Mouse (Mus musculus) telencephalon, adult 2 months (tissue): Measurements from ENCODE around the gene Srsf10.
A peak's percentile ranks its signal among the peaks of the same experiment; 100 is the strongest.

ENCODE experiments used
- DNase-seq: peaks from one replicate; pipeline ENCODE4 v3.0.0-alpha.2; 2011; ENCODE audit warnings: low read depth, low spot score

Srsf10 gene

DNA sequence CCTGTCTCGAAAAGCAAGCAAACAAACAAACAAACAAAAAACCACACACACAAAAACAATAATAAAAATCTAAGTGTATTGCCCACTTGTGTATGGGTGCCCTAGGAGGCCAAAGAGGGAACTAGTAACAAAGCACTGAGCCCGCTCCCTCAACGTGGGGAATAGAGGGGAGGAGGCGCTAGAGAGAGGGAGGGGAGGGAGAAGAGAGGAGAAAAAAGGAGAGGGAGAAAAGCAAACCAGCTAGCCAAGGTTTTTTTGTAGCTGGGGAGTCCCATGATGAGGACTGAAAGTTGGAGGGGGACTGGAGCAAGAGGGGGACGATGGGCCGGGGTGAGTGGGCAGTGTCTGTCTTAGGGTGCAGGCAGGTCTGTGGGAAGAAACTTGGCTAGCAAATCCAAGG is 467 bp upstream of the Srsf10 start:
- no peak for DNase-seq

DNA sequence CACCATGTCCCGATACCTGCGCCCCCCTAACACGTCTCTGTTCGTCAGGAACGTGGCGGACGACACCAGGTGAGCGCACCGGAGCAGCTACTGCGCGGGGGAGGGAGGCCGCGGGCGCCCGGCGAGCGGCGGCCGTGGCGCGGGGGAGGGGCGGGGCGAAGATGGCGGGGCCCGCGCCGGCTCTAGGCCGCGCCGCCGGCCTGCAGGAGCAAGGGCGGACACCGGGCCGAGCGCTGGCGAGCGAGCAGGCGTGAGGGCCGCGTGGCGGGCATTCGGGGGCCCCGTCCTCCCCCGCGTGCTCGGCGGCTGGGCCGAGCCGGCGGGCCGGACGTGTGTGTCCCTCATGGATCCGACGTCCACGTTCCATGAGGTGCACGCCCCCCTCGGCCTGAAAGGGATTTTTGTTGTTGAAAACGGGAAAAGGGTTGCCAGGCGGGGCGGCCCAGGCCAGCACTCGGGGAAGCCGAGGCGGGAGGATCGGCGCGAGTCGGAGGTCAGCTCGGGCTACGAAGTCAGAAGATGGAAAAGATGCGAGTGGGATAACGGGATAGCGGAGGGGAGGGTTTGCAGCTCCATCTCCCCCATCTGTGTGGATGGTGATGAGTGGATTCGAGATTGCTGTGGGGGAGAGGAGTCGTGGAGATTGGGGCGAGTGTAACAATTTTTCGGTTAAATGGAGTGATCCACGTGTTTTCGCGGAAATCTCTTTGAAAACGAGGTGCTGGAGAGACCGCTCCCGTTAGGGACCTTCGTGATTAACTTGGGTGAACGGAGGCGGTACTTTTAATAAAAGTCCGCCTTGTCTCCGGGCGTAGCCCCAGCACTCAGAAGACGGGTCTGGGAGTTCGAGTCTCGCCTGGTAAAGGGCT is 910 bp downstream of the Srsf10 start:
- DNase-seq: no peak

DNA sequence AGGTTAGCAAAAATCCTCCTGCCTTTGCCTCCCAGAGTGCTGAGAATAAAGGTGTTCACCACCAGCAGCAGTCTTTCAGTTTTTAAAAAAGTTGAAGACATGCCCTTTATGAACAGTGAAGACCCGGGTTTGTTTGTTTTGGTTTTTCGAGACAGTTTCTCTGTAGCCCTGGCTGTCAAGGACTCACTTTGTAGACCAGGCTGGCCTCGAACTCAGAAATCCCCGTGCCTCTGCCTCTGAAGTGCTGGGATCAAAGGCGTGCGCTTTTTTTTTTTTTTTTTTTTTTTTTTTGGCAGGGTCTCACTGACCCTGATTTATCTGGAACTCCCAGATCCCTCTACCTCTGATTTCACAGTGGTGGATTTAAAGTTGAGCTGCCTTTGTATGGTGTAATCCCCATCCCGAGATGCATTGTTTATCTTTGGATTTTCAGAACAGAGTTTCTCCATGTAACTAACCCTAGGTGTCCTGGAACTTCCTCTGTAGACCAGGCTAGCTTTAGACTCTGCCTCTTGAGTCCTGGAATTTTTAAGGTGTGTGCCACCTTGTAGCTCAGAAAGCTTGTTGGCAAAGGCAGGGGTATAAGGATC is 2.1 kb downstream of the Srsf10 start:
- DNase-seq: no peak

DNA sequence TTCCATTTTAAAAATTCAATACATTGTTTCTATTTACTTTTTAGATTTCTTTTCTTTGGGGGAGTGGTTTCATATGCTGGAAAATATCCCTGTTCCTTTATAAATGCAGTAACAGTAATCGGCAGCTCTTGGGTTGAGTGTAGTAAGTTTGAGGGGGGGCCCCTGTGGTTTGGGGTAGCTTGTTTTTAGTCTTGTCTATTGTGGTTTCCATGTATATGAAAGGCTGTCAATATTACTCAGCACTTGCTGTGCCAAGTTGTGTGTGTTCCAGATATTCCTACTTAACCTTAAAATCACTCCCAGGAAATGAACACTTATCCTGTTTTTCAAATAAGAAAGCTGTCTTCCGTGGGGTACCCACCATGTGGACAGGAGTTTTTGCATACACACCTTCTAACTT is 13.4 kb downstream of the Srsf10 start:
- DNase-seq: no peak

DNA sequence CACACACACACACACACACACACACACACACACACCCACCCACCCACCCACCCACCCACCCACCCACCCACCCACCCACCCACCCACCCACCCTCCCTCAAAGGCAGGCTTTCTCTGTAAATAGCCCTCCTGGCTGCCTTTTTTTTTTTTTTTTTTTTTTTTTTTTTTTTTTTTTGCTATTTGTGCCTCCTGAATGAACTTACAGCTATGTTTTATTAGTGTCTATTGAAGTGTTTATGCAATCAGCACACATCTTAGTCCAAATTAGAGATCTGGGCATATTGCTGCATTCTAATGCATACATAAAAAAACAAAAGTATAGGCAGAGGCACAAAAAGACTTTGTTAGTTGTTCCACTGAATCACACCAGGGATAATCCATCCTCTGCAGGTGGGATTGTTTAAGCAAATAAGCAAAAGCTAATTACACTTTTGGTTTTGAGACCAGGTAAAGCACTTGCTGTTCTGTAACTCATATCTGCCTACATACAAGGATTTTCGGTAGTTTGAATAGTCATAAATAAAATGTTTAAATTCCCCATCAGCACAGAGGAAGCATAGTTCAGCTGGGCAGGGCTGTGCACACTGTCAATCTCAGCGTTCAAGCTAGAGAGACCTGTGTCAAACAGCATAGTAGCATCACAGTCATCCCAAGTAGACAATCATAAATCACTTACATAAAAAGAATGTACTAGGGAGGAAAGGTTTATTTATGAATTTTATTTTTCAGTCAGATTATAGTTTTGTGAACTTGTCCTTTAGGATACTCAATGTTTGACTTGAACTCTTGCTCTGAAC is 14.9 kb downstream of the Srsf10 start:
- DNase-seq: no peak

DNA sequence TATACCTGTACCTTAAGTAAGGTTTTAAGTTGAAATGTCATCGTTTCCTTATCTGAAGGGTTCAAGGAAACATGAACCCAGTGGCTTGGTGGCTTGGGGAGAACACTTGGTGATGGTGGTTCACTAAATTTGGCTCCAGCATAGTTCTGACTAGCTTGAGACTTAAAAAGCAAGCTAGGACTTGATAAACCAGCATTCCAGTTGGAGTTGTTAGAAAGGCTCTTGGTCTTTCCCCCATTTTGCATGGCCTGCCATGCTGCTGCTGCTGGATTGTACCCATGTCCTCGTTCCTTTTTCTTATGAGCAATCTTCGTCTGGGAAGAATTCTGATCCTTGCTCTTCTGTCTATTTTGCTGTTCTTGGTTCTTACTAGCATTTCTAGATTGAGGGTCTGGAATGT is 16.5 kb downstream of the Srsf10 start:
- DNase-seq: no peak

DNA sequence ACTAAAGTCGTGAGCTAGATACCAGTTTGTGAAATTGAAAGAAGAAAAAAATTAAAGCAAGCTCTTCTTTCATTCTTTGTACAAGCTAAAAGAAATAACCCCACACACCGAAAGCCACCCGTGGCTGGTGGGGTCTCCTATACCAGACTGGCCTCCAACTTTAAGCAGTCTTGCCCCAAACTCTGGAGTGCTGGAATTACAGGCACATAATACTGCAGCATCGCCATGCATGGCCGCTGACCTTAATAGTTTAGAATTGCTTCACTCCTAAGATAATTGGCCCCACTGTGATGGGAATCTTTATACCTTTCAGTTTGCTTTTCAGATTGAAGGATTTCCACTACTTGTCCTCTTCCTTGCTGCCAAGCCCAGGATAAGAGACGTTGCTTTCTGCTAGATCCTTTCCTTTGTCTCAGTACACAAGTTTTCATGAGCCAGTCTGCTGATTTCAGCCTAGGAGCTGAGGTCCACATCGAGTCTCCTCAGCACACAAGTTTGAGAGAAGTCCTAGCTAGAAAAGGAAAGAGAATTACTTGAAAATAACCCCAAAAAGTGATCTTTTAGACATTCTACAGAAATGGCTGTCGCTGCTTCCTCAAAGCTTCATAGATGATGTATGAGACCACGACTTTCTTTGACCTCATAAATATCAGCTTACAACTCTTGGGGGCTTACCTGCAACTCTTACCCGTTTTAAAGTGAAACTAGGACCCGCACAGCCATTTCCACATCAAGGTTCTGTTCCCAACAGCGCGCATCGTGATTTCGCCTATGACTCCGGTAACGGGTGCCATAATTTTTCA is 17.2 kb downstream of the Srsf10 start:
- no peak for DNase-seq

DNA sequence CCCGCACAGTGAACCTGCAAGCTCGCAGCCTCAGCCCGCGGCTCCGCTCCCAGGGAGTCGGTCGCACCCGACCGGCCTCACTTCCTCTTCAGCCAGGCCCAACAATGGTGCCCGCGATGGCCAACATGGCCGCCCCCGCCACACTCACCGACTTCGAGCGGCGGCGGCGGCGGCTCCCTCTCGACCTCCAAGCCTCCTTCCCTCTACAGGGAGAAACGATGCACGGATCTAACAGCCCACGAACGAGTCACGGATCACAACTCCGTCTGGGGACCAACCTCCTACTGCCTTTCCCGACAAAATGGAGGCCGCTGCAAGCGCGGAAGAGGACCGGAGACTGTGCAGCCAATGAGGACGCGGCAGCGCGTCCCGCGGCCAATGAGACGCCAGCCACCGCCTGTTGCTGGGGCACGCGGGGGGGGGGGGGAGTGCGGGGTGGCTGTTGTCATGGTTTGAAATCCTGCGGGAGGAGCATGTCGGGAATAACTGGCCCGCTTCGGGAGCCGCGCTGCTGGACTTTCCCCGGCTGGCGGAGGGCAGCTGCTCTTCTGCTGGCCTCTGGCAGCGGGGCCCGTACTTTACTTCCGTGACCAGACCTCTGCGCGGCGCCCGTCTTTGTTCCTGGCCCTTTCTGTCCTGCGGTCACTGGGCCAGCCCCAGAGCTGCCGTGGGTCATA is 18.1 kb downstream of the Srsf10 start, which contains the start of gene Pnrc2:
Pnrc2 (minus strand) TSS at position 325 of the 677 bp plus-strand sequence.
- DNase-seq: peak; percentile 92

DNA sequence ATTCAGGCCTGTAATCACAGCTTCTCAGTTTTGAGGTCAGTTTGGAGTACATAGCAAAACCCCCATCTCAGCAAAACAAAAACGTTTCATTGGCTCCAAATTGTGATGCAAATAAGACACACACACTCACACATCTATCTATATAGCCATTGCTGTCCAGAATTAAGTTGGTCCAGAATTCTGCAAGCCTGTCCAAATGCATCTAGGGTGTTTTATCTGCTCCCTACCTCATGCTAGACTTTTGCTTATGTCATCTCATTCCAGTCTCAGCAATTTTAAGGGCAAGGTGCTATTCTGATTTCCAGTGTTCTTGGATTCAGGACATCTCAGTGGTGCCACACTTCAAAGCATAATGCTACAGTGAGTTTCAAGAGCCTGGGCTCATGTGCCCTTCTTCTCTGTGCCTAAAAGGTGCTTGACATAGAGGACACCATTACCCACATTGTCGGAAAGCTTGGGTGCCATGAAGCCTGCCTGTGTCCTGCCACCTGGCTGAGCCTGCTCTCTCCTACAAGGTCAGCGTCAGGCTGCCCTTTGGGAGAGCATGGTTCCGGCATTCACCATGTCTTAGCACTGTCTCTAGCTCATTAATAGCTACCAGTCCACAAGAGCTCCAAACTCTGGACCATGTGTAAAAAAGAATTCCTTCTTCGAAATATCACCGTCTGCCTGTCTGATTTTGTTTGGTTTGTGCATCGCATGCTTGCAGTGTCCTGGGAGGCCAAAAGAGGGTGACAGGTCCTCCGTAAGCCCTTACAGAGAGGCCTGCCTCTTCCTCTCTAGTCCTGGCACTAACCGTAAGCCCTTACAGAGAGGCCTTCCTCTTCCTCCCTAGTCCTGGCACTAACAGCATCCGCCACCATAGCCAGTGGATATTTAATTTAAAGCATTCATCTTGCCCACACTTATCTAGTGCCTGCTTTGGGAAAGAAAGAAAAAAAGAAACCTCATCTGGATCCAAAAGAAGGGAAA is 19.3 kb downstream of the Srsf10 start:
- DNase-seq: no peak

DNA sequence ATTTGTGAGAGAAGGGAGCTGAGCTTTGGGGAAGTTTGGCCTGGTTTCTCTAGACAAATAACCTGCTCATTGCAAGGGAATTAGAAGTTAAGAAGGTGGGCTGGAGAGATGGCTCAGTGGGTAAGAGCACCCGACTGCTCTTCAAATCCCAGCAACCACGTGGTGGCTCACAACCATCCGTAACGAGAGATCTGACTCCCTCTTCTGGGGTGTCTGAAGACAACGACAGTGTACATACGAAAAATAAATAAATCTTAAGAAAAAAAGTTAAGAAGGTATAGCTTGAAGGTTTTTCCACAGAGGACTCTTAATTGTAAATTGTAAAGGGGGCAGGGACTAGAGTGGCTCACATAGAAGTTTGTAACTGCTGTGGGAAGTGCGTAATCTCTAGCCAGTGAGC is 20.0 kb downstream of the Srsf10 start:
- DNase-seq: no peak

DNA sequence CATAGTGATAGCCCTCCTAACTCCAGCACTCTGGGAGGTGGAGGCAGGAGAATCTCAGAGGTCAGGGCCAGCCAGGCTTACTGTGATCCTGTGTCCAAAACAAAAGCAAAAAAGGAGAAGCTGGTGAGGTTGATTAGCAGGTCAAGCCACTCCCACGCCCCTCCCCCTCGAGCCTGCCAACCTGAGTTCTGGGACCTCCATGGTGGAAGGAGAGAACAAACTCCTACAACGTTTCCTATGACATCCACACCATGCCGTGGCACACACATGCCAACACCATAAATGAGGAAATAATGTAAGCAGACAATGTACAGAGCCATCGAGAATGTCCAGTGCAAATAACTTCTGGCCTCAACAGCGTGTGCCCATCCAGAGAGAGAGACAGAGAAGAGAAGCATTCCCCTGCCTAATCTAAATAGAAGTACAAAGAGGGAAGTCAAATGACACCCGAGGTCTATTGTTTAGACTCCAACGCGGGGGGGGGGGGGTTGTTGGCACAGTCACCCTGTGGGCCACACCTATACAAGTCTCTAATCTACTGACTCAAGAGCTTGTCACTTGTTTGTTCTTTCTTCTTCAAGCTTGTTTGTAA is 20.5 kb downstream of the Srsf10 start:
- DNase-seq: no peak

DNA sequence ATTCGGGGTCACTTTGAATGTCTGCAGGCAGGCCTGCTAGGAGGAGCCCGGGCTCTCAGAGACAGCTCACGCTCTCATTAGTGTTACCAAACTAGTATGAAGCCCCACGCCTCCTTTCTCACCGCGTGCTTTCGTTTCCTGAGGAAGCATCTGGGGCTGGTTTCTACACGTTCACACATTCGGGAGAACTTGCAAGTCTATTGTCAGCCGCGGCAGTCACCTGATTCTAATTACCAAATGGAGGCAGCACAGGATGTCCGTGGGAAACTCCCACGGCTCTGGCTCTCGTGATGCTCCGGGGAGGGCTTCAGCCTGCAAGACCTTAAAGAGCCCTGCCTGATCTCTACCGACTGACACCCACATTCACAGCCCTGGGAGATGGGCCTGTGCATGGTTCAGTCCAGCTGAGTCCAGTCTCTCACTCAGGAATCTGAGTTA is 21.1 kb downstream of the Srsf10 start:
- DNase-seq: peak; percentile 90

DNA sequence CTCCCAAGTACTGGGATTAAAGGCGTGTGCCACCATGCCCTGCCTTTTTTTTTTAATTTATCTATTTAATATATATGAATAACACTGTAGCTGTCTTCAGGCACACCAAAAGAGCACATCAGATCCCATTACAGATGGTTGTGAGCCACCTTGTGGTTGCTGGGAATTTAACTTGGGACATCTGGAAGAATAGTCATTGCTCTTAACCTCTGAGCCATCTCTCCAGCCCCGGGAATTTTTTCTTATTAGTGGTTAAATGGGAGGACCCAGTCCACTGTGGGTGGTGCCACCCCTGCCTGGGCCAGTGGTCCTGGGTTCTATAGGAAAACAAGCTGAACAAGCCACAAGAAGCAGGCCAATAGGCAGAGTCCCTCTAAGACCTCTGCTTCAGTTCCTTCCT is 22.2 kb downstream of the Srsf10 start:
- no peak for DNase-seq

DNA sequence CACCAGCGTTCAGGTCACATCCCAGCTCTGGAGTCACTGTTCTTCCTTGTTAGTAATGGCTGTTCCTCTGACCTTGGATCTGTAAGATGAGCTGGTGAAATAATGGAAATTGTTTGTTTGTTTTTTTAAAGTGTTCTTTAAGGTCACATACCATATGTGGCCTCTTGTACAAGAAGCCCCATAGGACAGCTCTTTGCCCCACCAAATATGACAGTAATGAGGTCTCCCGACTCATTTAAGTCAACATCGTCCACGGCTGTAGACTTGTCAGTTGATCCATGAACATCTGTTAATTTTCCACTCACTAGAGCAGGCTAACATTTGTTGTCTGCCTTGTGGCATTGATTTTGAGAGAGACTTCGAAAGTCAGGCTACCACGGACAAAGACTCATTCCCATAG is 23.5 kb downstream of the Srsf10 start:
- no peak for DNase-seq

DNA sequence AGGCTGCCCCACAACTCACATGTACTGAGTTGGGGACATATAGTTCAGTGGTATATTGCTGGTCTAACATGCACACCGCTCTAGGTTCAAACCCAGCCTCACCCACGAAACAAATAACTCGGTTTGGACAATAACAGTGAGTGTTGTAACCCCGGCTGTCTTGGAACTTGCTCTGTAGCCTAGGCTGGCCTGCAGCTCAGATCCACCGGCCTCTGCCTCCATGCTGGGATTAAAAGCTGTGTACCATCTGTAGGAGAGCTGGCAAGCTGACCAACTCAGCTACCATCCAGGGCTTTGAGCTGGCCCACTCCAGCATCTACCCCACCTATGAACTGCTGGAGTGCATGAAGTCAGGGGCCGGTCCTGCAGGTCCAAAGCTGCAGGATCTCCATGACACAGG is 24.5 kb downstream of the Srsf10 start:
- no peak for DNase-seq

DNA sequence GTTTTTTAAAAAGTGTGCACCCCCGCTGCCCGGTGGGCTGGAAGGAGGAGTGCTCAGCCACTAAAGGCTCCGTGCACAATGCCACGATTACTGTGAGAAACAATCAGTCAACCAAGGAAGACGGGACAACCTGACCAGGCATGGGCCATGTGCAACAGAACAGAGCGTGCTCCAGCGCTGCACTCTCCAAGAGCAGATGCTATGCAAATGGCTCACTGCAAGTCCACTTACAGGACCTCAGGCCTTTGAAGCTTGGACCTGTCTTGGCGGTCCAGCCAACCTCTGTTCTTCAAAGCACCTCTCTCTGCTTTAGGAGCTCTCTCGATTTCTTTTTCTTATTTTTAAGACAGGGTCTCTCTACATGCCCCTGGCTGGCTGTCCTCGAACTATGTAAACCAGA is 25.0 kb downstream of the Srsf10 start:
- DNase-seq: no peak

DNA sequence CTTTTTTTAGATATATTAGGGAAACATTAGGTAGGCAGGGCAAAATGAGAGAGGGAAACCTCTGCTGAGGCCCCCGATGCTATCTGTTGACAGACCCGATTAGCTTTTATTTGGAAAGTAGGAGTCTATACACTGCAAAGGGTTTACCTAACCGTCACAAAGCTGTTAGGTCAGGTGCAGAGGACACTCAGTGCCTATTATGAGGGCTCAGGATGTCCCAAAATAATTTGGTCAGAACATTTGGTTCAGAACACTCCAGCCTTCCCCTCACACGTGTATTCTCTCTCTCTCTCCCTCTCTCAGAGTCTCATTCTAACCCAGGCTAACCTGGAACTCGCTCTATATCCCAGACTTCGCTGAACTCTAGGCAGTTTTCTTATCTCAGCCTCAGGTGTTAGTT is 26.5 kb downstream of the Srsf10 start:
- no peak for DNase-seq

DNA sequence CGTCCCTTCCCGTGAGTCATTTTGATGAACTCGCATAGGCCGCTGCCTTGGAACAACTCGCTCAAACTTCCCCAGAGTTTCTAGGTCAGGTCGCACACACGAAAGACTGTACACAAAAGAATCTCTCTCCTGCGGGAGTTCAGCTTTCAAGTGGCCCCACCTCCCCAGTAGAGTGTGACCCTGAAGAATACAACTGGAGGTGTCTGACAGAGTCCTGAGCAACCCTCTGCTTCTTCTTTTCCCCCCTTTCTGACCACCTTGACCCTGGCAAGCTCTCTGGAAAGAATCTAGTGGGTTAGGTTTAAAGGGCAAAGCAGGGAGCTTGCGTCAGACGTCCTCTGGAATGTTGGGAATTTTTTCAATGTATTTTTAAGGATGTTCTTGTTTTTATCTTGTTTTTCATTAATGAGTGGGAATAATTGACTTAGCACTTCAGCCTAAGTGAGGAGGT is 27.9 kb downstream of the Srsf10 start:
- DNase-seq: no peak

DNA sequence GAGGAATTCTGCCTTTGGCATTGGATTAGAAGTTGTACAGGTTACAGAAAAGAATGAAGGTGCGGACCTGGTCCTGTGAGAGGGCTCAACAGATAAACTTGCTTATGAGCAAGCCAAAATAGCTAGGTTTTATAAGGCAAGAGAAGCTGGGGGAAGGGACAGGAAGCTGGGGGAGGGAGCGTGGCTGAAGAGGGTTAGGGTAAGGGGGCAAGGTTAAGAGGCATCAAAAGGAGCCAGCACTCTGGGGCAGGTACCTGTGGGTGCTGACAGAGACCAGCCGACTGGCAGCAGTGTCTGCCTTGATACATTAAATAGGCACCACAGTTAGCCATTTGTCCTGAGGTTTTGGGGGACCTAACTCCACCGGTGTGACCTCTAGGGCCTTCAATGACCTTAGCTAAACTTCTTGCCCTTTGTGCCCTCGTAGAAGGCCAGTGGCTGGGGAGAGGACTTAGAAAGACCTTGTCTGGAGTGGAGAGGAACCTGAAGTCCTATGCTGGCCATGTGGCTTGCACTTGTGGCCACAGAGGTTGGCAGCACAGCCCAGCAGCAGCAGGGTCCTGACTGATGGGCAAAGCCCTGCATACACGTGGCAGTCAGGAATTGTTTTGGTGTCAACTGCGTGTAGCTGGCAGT is 28.5 kb downstream of the Srsf10 start:
- no peak for DNase-seq
